Comparison of ENCODE assay signal across 8 mouse cellular contexts in the genomic region with DNA sequence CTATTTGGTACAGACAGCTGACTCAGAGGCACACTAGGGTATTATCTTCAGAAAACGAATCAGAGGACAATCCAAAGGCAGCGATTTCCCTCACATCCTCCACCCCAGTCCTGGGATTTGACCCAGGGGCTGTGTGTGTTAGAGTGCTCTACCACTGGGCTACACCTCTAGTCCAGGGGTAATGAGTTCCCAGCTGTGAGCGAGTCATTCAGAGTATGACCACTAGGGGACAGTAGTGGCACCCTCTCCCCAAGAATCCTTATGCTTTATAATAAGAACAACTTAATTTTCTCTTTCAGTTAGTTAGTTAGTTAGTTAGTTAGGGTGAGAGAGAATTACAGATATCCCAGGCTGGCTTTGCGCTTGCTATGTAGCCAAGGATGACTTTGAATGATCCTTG. TPM values are rescaled to one million over a fixed set of nuclear protein-coding genes. Genes with fewer than 3 reads are reported as not detected.
DNase-seq lines count a peak whose midpoint lies in the region; ATAC-seq lines count a peak whose summit lies in the region.

No protein-coding gene starts in this region.

- H3K9me3 ChIP-seq in heart, embryonic 11.5 days (replicated peaks; ENCODE audit: control insufficient read depth, low read length): peaks cover 4% of the 10 kb centered on the region; the same call in 1 of the 2 replicates
- H3K9me3 ChIP-seq in kidney, embryonic 14.5 days (ENCODE audit: control insufficient read depth, low read length): peaks cover 6% of the 10 kb centered on the region

- WGBS in heart, embryonic 11.5 days (ENCODE audit: insufficient replicate concordance): 56% methylated on average over 4 of the region's 4 CpGs
- WGBS in kidney, embryonic 14.5 days: 77% methylated on average over 4 of the region's 4 CpGs

- no peak overlapping the region for H3K4me2 ChIP-seq in heart, embryonic 11.5 days
- no peak overlapping the region for H3K4me2 ChIP-seq in kidney, embryonic 14.5 days (replicated peaks; ENCODE audit: low read depth, low read length)

- H3K27ac ChIP-seq in heart, embryonic 11.5 days (ENCODE audit: low read depth, low read length): no peak overlapping the region
- no peak overlapping the region for H3K27ac ChIP-seq in kidney, embryonic 14.5 days (ENCODE audit: low read depth, low read length)

- no peak for ATAC-seq in heart, embryonic 11.5 days (replicated peaks; ENCODE audit: insufficient number of reproducible peaks, low FRiP score, low TSS enrichment)
- ATAC-seq in kidney, embryonic 14.5 days (ENCODE audit: low FRiP score, low TSS enrichment): 0 out of 2 replicates have a peak, but pooled peaks have one; percentile 48
- peak; percentile 87 for ATAC-seq in monocyte, adult 5-6 weeks (replicated peaks; ENCODE audit: insufficient number of reproducible peaks, low FRiP score, low TSS enrichment, poor library complexity, severe bottlenecking)

- H3K27me3 ChIP-seq in heart, embryonic 11.5 days (ENCODE audit: control insufficient read depth, insufficient read depth, low read length): no peaks in the 10 kb centered on the region
- H3K27me3 ChIP-seq in kidney, embryonic 14.5 days (ENCODE audit: control insufficient read depth, insufficient read depth, low read length): no peaks in the 10 kb centered on the region

- H3K36me3 ChIP-seq in heart, embryonic 11.5 days (ENCODE audit: control insufficient read depth, insufficient read depth, low read length): peaks cover 35% of the 10 kb centered on the region
- H3K36me3 ChIP-seq in kidney, embryonic 14.5 days (ENCODE audit: control insufficient read depth, insufficient read depth, low read length): peaks cover 75% of the 10 kb centered on the region

- no peak overlapping the region for H3K9ac ChIP-seq in heart, embryonic 11.5 days (ENCODE audit: low read depth, low read length)
- H3K9ac ChIP-seq in kidney, embryonic 14.5 days (ENCODE audit: low read depth, low read length): no peak overlapping the region

- no peak overlapping the region for H3K4me3 ChIP-seq in heart, embryonic 11.5 days (ENCODE audit: low read depth, low read length)
- no peak overlapping the region for H3K4me3 ChIP-seq in kidney, embryonic 14.5 days (ENCODE audit: low read length)

- no peaks in the 10 kb centered on the region for H3K4me1 ChIP-seq in heart, embryonic 11.5 days (ENCODE audit: control insufficient read depth, insufficient read depth, low read length)
- H3K4me1 ChIP-seq in kidney, embryonic 14.5 days (ENCODE audit: control insufficient read depth, insufficient read depth, low read length): no peaks in the 10 kb centered on the region

- DNase-seq in heart, adult 11 months: peak; percentile 91
- peak; percentile 81 for DNase-seq in CD4-positive, CD25-positive, alpha-beta regulatory T cell, adult 2 months (ENCODE audit: low read depth, low spot score)
- peak; percentile 66 for DNase-seq in adipocyte (ENCODE audit: low spot score)
- DNase-seq in frontal cortex, postnatal 14 days (ENCODE audit: low spot score in 2 of 2): no peak
- DNase-seq in right cerebral cortex, postnatal 25 days: no peak

RNA-seq across cellular contexts. Expression of gene Foxj2, which starts 14.7 kb away (rescaled TPM):
- polyA plus RNA-seq in heart, embryonic 11.5 days (2014; fragmentation: Nextera tagmentation; extraction: Ambion mirVana): 4.9 and 5.9 TPM in 2 replicates
- 4.1 and 7.8 TPM in 2 replicates for polyA plus RNA-seq in kidney, embryonic 14.5 days (2014; fragmentation: Nextera tagmentation; extraction: Ambion mirVana)
- 17.1 to 28.8 TPM (median 25.1 TPM) in 3 replicates for total RNA-seq in monocyte, adult 5-6 weeks (2017)

RNA-seq across cellular contexts. Expression of gene C3ar1, which starts 21.6 kb away (rescaled TPM):
- polyA plus RNA-seq in heart, embryonic 11.5 days (2014; fragmentation: Nextera tagmentation; extraction: Ambion mirVana): 1.4 and 1.5 TPM in 2 replicates
- 1.0 and 1.7 TPM in 2 replicates for polyA plus RNA-seq in kidney, embryonic 14.5 days (2014; fragmentation: Nextera tagmentation; extraction: Ambion mirVana)
- 1.8 to 13.4 TPM (median 9.7 TPM) in 3 replicates for total RNA-seq in monocyte, adult 5-6 weeks (2017)

RNA-seq across cellular contexts. Expression of gene Slc2a3, which starts 32.9 kb away (rescaled TPM):
- polyA plus RNA-seq in heart, embryonic 11.5 days (2014; fragmentation: Nextera tagmentation; extraction: Ambion mirVana): 27.5 and 33.2 TPM in 2 replicates
- polyA plus RNA-seq in kidney, embryonic 14.5 days (2014; fragmentation: Nextera tagmentation; extraction: Ambion mirVana): 2.9 and 5.8 TPM in 2 replicates
- total RNA-seq in monocyte, adult 5-6 weeks (2017): 57.5 to 73.6 TPM (median 60.1 TPM) in 3 replicates

RNA-seq across cellular contexts. Expression of gene Necap1, which starts 39.9 kb away (rescaled TPM):
- 64.4 and 67.8 TPM in 2 replicates for polyA plus RNA-seq in heart, embryonic 11.5 days (2014; fragmentation: Nextera tagmentation; extraction: Ambion mirVana)
- polyA plus RNA-seq in kidney, embryonic 14.5 days (2014; fragmentation: Nextera tagmentation; extraction: Ambion mirVana): 37.4 and 56.3 TPM in 2 replicates
- 52.8 to 81.1 TPM (median 65.0 TPM) in 3 replicates for total RNA-seq in monocyte, adult 5-6 weeks (2017)

Comparison
In these comparisons a context has a peak if more than half of its experiments do, and no peak if none do; other contexts are left out.
1. DNase-seq: peak in heart, adult 11 months (single experiment), CD4-positive, CD25-positive, alpha-beta regulatory T cell, adult 2 months (single experiment) and adipocyte (single experiment); none in frontal cortex, postnatal 14 days (0 of 2) and right cerebral cortex, postnatal 25 days (single experiment).